Mouse (Mus musculus) frontal cortex, adult (tissue): Measurements from ENCODE around the gene Rab36.
"Not testable (repeated sequence)": the region's sequence is repeated elsewhere in the genome, so short reads cannot be mapped to it uniquely, and the experiment has no call there.

Experiments used
- ATAC-seq: cut with Nextera tagmentation; 2 replicates; pipeline ENCODE4 v1.9.2; 2017; ENCODE audit warnings: mild to moderate bottlenecking, moderate library complexity, mixed read lengths; ENCODE audit not compliant: low TSS enrichment

The Rab36 gene

DNA sequence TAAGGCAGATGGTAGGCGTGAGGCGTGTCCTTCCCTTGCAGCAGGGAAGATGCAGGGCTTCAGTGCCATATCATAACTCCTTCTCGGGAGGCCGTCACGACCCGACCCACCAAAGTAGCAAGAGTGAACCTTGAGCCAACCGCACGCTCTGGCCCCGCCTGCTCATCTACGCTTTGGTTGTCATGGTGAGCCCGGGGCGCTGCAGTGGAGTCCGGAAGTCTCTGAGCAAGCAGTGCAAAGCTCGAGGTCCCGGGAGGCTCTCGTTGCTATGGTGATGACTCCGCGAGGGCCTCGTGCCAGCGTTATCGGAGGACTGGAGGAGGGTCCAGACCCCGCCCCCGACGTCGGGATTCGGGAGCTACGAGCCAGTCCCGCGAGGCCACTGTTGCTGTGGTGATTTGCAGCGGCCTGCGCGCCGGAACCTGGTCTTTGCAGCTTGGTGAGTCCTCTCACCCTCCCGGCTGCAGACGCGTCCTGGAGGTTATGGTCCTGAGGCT, at the start of gene Rab36:
Gene Rab36, plus strand, starts transcription at position 176 of the 497 bp plus-strand sequence.
- peak; percentile 89 for ATAC-seq

DNA sequence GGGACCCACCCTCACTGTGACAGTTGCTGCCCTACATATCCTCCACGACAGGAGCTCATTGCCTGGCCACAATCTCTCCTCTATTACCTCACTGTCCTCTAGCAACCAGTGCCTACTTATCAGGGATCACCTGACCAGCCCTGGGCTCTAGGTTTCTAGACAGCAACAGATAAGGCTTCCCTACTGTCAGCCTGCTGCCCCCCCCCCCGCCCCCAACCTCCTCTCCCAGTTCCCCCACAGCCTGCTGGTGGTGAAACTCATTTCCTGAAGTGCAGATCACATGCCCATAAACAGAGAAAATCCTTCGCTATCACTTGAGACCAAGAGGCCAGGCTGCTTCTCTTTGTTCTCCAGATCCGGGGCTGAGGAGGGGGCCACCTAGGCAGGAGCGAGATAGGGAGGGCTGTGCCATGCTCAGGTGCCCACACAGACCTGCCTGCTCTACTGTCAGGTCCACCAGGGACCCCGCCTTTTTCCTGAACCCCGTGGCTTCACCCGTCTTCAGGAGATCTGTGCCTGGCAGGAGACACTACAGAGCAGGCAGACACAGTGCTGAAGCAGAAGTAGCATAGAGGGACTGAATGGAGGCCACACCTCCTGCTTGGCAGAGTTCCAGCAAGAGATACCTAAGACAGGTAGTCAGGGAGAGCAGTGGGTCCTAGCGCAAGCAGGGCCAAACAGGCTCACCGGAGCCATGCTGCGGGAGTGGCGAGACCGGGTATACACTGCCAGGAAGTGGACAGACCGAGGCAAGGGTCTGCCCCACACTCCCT, 49.0 kb upstream of the Rab36 start:
- ATAC-seq = no peak

DNA sequence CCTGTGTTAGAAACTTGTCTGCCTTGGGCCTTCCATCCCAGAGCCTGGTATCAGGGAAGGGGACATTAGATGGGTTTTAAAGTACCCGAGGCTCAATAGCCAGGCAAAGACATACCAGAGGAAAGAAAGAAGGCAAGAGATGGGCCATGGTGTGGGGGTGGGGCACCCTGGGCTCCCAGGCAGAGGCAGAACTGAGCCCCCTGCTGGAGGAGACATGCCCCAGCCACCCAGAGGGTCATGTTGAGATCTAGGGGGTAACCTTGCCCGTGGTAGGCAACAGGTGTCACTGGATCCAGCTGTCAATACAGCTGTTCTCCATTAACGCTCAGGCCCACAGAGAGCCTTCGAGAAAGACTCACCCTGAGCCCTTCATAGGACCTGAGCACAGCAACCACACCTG, 47.0 kb upstream of the Rab36 start:
- no peak for ATAC-seq

DNA sequence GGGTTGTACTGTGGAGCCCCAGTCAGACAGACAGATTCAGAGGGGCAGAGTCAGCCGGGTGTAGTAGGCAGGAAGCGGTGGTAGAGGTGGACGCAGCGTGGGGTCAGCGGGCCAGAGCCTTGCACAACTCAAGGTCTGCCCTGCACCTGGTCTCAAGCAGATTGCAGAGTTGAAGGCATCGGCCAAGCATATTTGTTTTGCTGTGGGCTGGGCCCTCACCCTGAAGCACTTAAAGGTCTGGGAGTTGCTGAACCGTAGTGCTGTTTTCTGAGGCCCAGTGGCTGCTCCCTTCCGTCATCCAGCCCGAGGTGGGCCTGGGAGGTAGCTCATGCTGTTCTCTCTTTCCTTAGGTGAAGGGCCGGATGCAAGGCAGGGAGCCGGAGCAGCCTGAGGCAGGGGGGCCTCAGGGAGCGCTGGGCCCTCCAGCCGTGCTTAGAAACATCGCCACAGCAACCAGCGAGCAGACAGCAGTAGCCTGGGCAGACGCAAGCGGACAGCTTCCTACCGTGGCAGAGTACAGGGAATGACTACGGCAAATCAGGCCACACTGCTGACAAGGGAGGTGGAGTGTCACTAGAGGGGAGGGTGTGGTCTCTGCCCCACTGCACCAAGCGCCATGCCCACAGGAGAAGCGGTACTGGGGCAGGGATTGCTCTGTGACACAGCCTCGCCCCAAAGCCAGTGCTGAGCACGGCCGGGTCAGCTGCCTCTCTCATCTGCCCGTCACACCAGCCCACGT, 46.1 kb upstream of the Rab36 start:
- no peak for ATAC-seq

DNA sequence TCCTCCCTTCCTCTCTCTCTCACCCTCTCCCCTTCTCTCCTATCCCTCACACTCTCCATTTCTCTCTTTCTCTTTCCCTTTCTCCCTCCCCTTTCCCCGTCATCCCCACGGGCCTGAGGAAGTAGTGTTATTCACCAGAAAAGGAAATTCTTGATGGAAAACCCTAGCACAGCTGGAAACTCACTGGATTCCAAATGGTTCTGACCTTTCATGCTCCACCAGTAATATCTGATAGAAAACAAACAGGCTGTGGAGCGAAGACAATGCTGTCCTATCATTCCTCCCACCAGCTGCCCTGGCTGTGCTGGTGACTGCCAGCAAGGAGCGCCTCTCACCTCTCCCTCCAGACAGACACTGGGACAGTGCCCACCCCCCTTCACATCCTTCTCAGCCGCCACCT, 42.0 kb upstream of the Rab36 start:
- 0 out of 2 replicates have a peak, but pooled peaks have one; percentile 8 for ATAC-seq

DNA sequence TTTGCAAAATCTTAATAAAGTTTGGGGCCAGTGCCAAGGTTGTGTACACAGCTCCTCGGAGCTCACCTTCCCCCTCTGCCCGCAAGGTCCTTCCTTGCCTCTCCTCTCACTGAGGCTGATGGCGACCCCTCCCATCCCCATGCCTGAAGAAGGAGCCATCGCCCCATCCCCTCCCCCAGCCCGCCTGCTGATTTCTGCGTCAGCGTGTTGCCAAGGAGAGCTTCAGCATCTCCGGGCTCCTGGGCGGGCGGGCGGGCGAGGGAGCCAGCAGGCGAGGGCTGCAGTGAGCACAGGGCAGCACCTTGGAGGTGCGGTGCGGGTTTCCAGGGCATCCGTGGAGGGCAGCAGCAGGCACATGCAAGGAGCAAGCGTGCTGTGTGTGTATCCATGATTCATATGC, 41.5 kb upstream of the Rab36 start:
- ATAC-seq = 0 out of 2 replicates have a peak, but pooled peaks have one; percentile 20

DNA sequence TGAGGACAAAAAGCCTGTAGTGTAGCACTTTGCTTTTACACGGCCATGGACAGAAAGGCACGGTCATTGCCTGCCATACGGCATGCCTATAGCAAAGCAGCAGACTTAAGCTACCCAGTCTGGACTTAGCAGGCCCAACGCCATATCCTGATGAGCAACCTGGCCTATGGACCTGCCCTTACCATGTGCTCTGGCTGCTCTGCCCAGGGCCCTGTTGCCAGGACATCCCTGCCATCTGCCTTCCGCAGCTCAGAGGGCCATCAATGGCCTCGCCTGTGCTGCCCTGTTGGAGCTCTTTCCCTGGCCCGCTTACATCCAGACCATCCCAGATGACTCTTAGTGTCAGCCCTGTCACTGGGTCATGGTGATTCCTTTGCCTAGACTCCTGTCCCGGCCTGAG, 35.5 kb upstream of the Rab36 start:
- ATAC-seq = no peak

DNA sequence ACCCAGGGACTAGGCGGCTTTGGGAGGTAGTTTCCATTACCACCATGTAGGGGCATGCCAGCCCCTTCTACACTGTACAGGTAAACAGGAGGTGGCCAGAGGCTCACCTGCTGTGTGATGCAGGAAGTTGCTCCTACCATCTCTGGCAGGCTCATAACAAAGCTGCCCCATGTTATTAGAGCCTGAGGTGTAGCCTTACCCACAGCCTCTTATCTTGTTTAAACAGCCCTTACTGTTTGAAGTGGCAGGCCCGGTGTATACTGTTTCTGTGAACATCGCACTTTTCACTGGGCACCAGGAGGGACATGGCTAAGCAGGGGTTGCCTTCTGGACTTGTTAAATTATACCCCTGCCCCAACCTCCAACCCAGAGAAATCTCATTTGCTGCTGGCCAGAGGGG, 32.8 kb upstream of the Rab36 start:
- ATAC-seq = no peak

DNA sequence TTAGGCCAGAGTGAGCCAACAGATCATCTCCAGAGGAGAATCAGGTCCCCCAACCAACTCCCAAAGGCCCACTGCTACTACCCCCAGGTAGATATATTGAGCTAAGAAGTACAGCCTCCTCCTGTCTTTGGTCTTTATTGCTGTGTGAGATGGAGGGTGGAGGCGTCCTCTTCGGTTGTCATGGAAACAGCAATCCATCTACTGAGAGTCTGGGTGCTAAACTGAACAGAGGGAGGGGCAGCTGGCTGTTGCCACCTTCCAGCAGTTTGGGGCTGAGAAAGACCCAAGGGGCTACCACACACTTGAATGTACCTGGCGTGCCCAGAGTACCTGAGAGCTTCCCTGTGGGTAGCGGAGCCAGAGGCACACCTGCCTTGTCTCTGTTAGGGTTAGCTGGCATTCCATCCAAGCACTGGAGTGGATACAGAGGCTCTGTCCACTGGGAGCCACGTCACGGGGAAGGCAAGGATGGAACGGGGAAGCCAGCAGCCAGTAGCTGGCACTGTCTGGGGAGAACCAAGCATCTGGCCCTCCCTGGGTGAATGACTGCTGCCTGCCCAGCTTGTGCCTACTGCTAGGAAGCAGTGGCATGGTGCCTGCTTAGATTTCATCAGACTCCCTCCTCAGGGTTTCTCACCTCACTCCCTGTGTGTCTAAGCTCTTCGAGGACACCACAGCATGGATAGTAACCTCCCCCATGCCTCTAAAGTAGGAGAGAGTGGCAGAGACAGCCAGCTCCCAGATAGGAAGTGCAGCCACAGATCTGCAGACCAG, 29.8 kb upstream of the Rab36 start:
- ATAC-seq = peak; percentile 89

DNA sequence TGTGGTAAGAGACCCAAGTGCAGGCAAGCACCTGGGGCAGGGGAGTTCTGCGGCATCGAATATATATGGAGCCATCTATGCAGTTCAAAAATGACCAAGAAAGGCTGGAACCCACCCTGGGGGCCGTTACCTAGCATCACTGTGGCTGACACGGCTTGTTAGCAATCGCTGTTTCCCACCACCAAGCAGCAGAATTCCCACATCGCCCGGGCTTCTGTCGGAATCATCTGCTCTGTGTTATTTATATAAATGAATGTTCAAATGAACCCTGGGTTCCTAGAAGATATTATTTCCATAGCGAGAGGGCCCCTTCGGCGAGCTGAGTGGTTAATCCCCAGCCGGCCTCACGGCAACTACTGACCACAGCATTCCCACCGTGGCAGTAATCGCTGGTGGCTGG, 26.2 kb upstream of the Rab36 start:
- ATAC-seq = no peak

DNA sequence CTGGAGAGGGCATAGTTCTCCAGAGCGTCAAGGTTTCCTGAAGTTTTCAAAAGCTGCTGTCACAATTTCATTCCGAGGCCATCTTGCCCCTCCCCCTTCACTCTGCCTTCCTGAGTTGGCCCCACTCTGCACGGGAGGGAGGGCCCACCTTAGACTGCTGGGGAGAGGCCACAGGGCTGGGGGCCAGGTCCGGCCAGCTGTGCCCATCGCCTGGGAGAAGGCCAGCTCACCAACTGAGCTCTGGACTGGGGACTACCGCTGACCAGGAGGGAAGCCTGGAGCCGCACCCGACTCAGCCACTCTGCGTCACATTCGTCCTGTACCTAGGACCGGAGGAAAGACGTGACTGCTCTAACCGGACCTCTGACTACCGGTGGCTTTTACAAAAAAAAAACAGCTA, 21.4 kb upstream of the Rab36 start:
- ATAC-seq = no peak

DNA sequence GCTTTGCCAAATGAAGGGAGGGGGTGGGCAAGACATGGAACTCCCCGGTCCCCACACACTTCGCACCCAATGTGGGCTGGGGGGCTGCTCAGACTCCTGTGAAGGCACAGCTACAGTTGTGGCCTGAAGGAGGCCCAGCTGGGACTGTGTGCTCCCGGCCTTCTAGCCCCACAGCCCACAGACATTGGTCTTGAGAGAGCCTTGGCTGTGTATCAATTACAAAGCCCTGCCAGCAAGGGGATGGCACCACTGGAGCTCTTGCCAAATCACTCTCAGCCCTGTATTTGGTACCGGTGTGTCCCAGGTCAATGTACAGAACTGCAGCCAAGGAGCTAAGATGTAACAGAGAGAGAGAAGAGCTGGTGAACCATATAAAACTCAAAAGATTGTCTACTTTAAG, 20.4 kb upstream of the Rab36 start:
- no peak for ATAC-seq

DNA sequence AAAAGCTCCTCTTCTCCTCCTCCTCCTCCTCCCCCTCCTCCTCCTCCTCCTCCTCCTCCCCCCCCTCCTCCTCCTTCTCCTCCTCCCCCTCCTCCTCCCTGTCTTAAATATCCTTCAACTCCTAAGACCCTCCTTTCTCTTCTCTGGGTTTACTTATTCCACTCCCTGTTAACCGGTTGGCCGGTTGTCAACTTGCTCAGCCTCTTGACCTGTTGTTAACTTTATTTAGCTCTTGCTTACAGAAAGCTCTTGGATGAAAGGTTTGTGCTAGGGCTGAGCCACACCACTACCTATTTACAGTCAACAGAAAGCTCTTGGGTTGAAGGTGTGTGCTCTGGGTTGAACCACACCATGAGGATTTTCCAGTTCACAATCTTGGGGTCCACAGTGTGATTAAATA, 16.6 kb upstream of the Rab36 start:
- no peak for ATAC-seq

DNA sequence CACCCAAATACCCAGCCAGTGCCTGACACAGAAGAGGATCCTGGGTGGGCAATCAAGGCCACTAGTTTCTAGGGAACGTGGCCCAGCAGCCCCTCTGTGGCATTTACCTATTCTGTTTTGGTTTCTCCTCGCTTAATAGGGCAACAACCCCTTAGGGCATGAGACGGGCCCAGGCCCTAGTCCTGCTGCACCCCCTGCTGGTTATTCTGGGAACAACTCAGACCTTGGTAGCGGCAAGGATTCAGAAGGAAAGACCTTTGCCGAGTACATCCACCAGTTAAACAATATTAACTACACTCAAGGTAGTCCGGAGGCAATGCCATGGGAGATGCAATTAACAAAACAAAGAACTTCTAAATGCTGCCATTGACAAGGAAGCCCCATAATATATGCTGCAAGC, 15.7 kb upstream of the Rab36 start:
- peak; percentile 80 for ATAC-seq

DNA sequence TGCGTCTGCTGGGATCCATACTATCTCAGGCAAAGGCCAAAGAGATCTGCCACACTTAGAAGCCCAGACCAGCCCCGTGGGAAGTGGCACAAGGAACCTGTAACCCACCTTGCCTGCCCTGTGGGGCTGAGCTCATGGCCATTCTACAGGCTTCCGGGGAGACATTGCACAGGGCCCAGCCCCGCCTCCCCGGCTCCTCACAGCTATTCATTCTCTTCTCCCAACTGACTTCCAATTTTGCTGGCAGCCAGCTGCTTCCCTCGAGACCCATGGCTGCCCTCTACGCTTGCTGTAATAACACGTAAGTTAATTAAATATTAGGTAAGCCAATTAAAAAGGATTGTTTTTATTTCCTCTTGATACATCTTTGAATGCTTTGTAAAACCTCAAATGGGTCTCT, 10.4 kb upstream of the Rab36 start:
- ATAC-seq = no peak

DNA sequence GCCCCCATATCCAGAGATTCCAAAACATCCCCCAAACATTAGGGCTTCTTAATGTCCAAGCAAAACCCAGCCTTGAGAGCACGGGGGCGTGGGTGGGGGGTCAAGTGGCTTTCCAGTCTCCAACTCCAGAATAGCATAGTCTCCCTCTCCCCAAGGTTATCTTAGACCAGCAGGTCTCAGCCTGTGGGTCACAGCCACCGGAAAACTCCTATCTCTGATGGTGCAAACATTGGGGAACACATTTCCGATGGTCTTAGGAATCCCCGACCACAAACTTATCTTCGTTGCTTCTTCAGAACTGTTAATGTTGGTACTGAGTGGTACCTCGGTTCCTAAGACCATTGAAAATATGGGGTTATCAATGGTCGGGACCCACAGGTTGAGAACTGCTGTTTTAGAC, 8.1 kb upstream of the Rab36 start:
- ATAC-seq = no peak

DNA sequence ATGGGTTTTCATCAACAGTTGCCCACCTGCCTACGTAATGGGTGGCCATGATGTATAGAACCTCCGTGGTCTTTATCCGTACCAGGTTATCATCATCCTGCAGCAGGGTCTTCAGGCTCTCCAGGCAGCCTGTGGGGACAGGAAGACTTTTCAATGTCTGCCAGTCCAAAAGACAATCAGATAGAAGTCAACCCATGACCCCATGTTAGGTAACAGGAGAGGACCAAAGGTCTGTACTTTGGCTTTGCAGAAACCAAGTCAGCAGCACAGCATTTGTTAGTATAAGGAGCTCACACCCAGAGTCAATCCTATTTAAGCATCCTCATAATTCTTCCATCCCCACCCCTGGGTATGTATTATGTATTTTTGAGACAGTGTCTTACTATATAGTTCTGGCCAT, 7.2 kb upstream of the Rab36 start:
- ATAC-seq = no peak

DNA sequence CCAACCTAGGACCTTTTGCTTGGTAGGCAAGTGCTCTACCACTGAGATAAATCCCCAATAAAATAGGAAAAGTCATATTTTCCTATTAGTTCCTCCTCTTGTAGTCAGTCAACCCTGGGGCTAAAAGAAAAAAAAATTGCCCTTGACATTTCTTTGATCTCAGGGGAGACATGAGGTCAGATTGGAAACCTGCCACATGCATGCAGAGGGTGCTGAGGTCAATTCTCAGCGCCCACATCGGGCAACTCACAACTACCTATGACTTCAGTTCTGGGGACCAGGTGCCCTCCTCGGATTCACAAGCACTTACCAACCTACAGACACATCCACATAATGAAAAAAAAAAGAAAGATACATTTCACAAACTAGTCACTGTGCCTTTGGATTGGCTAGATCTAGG, 6.6 kb upstream of the Rab36 start:
- ATAC-seq = no peak

DNA sequence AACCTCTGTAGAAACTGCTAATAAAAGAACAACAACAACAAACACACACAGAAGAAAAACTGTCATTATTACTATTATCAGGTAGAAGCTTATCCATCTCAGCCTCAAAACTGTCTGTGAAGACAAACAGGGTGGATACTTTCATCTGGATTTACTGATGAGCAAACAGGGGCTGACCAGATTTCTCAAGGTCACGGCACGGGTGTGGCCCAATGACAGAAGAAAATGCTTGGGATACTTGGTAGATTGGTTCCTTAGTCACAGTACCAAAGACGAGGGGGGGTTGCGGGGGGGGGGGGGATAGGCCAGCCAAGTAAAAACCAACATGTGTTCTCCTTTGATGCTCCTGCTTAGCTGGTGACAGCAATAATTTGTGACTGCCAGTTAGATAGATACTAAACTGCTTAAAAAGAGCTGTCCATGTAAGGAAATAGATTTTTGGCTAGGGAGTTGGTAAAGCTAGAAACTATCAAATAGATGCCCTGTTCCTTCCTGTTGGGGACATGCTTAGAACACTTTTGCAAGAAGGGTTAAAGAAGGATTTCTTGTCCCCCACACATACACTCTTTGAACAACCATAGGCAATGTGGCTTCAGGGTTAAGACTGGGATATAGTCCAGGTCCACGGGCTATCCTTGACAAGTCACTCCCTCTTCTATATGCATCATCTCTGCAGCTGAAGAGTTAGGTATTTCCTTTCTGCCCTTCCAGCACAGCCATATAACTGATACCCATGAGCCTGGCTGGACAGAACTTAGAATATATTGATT, 5.3 kb upstream of the Rab36 start:
- no peak for ATAC-seq

DNA sequence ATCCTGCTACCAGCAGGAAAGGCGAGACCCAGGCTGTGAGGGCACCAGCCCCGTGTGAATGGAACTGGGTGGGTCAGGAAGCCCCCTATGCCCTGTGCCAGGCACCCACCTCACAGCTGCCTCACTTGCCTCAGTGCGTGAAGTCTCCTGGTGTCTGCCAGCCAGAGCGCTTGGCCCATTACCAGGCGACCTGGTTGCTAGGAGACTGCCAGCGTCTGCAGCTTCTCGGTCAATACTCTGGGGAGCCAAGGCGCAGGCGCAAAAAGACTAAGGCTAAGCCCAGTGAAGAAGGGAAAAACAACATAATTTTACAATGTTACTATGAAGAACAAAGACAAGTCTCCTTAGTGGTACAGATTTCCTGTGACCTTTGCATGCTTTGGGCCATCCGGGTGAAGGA, 4.5 kb upstream of the Rab36 start, which contains the start of gene Rsph14:
Gene Rsph14, minus strand, starts transcription at position 192 of the 400 bp plus-strand sequence.
- peak; percentile 58 for ATAC-seq

DNA sequence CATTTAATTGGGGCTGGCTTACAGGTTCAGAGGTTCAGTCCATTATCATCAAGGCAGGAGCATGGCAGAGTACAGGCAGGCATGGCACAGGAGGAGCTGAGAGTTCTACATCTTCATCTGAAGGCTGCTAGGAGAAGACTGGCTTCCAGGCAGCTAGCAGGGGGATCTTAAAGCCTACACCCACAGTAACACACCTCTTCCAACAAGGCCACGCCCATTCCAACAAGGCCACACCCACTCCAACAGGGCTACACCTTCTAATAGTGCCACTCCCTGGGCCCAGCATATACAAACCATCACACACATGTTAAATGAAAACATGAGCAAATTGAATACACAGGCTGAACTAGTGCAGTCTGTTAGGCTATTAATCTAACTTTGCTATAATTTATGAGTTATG, 5.2 kb downstream of the Rab36 start:
- ATAC-seq = not testable (repeated sequence)

DNA sequence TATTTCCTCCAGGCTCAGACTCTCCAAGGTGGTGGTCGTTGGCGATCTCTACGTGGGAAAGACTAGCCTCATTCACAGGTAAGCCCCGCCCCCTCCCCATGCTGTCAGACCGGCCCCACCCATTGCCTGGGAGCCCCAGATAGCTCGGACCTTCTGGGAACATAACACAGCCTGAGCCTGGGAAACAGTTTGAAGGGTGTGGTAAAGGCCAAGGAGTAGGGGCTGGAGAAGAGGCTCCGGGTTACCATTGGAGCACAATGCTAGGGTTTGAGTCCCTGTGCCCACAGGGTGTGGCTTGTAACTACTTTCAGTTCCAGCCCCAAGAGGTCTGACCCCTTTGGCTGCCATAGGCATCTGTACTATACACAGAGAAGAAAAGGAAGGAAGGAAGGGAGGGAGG, 7.6 kb downstream of the Rab36 start:
- ATAC-seq = no peak
